Mouse (Mus musculus) testis, adult 2 months (tissue): ENCODE data around the gene Tbc1d1. TPM values are rescaled to one million over a fixed set of nuclear protein-coding genes. Genes with fewer than 3 reads are reported as not detected.

ENCODE experiments used
- H3K27ac ChIP-seq: fragments of 200-500 bp; 2 replicates; pipeline ENCODE4 v1.5.1; 2012; ENCODE audit warnings: low read depth, low read length; ENCODE audit not compliant: control insufficient read depth, insufficient read depth
- H3K27me3 ChIP-seq: fragments of 200-500 bp; 2 replicates; pipeline ENCODE4 v1.6.1; 2012; ENCODE audit warnings: mild to moderate bottlenecking, low read length, moderate library complexity; ENCODE audit not compliant: control insufficient read depth, insufficient read depth
- H3K36me3 ChIP-seq: fragments of 200-500 bp; 2 replicates; pipeline ENCODE4 v1.6.1; 2012; ENCODE audit warnings: mild to moderate bottlenecking, low read length; ENCODE audit not compliant: control insufficient read depth, insufficient read depth
- H3K4me1 ChIP-seq: fragments of 200-500 bp; 2 replicates; pipeline ENCODE4 v1.6.1; 2012; ENCODE audit warnings: low read length; ENCODE audit not compliant: control insufficient read depth, insufficient read depth
- H3K4me3 ChIP-seq: fragments of 200-500 bp; 2 replicates; pipeline ENCODE4 v1.5.1; 2012; ENCODE audit warnings: low read depth, mild to moderate bottlenecking, low read length, moderate library complexity, mixed read lengths; ENCODE audit not compliant: control insufficient read depth
- CTCF ChIP-seq: fragments of 200-500 bp; IDR thresholded peaks from 2 replicates; pipeline ENCODE4 v1.5.1; 2012; ENCODE audit warnings: low read depth, mild to moderate bottlenecking, inconsistent platforms, low read length, moderate library complexity; ENCODE audit not compliant: control insufficient read depth, insufficient read depth, insufficient replicate concordance
- POLR2A ChIP-seq: fragments of 200-500 bp; IDR thresholded peaks from 2 replicates; pipeline ENCODE4 v1.6.1; 2012; ENCODE audit warnings: low read depth, mild to moderate bottlenecking, inconsistent platforms, low read length, moderate library complexity; ENCODE audit not compliant: control insufficient read depth
- polyA plus RNA-seq: library from polyadenylated mRNA; depleted of rRNA; stranded (reverse); fragments of >200 nt; gene quantifications from 2 replicates; pipeline ENCODE4 v1.2.3, GENCODE M21; 2012

Tbc1d1 gene
- polyA plus RNA-seq, 1 experiment = 37.8 TPM

DNA sequence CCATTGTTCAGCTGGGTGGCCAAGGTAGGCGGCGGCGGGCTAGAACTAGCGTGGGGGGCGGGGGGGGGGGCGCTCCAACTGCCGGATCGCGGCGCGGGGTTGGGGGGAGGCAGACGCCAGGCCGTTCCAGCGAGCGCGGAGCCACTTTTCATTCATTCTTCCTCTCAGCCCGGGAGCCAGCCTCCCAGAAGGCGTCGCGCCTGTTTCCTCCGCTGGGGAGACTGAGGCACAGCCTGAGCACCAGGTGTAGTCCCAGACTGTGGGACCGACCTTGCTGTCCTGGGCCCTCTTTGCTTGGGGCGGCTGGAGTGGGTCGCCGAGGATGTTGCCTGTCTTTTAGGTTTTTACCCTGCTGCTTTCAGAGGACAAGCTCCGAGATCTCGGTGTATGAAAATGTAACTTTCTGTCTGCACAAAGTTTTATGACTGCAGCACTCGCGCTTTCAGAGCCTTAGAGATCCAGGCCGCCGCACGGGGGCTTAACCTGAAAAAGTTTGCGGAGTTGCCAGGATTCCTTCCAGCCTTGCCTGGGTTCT is 74.5 kb downstream of the Tbc1d1 start:
- no peaks in the 10 kb centered on the region; the same call in 1 of the 2 replicates for H3K36me3 ChIP-seq
- H3K27me3 ChIP-seq = no peaks in the 10 kb centered on the region
- peak overlapping the region; percentile 95 for H3K27ac ChIP-seq
- H3K4me1 ChIP-seq = peaks cover 12% of the 10 kb centered on the region
- H3K4me3 ChIP-seq = peak overlapping the region; percentile 99
- TF ChIP-seq CTCF (no peak), POLR2A (peak; percentile 10; the same call in 1 of the 2 replicates)

DNA sequence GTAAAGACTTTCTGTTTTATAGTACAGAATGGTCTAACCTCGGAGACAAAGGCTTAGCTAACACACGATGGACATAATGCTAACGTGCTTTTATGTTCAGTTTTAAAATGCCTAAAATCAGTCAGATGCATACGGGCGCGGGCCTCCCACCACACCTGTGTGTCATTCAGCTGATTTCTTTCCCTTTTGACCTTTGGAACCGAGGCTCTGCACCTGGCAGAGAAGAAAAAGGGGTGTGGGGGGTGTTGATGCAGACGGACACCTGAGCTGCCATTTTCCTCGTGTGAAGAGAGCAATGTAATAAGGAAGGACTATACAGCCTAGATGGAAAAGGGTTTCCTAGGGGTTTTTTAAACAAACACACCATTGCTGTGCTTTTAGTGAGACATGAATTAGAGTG is 76.8 kb downstream of the Tbc1d1 start:
- peaks cover 14% of the 10 kb centered on the region for H3K4me1 ChIP-seq

DNA sequence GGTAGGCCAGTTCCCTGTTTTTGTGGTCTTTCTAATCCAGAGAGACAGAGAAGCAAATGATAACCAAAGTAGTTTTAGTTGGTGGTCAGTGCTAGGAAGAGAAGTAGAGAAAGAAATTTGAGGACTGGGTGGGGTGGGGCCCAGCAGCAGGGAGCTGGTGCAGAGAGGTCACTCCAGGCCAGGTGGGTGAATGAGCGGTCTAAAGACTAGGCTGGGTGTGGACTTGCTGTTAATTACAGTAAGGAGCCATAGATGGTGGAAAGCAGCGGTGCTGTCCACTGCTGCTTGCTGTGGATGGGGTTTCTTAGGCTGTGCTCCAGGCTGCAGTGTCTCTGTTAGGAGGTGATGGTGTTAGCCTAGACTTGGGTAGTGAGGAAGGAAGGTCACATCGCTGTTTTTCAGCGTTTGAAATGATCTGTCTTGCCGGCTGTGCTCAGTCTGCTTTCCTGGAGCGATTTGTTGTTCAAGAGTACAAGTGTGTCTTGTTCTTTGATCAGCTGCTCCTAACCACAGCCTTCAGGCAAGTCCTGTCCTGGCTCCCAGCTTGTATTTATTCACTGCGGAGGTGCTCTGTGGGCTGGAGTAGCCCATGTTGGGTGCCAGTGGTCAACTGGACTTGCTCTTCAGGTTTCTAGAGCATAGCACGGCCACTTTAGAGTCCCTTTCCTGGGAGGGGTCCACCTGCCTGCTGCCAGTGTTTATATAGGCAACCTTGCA is 78.3 kb downstream of the Tbc1d1 start:
- Histone ChIP-seq H3K27ac (no peak overlapping the region), H3K4me3 (no peak overlapping the region), H3K36me3 (no peaks in the 10 kb centered on the region; the same call in 1 of the 2 replicates), H3K27me3 (no peaks in the 10 kb centered on the region), H3K4me1 (peaks cover 11% of the 10 kb centered on the region)
- TF ChIP-seq CTCF = no peak
- no peak for TF ChIP-seq POLR2A

More for the DNA sequence above, 76.8 kb downstream of the Tbc1d1 start:
- Histone ChIP-seq H3K36me3 (no peaks in the 10 kb centered on the region; the same call in 1 of the 2 replicates), H3K4me3 (no peak overlapping the region), H3K27me3 (no peaks in the 10 kb centered on the region), H3K27ac (no peak overlapping the region)
- TF ChIP-seq CTCF (no peak), POLR2A (no peak)

DNA sequence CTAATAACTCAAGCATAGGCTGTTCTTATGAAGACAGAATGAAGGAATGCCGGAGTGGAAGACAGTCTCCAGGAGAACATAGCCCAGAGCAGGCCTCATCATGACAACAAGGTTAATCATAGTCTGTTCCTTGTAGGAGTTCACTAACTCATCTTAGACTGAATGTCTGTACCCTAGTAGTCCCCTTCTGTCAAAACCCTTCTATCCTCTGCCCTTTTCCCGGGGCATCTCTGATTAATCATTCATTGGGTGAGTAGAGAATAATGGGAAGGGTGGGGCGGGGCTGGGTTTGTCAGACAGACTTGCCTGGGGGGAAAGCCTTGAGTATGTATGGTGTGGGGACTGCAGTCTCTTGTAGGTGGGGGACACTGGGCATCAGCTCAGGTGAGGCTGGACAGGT is 79.1 kb downstream of the Tbc1d1 start:
- Histone ChIP-seq H3K27me3 (no peaks in the 10 kb centered on the region), H3K36me3 (no peaks in the 10 kb centered on the region; the same call in 1 of the 2 replicates)
- TF ChIP-seq CTCF = no peak
- no peak for TF ChIP-seq POLR2A

DNA sequence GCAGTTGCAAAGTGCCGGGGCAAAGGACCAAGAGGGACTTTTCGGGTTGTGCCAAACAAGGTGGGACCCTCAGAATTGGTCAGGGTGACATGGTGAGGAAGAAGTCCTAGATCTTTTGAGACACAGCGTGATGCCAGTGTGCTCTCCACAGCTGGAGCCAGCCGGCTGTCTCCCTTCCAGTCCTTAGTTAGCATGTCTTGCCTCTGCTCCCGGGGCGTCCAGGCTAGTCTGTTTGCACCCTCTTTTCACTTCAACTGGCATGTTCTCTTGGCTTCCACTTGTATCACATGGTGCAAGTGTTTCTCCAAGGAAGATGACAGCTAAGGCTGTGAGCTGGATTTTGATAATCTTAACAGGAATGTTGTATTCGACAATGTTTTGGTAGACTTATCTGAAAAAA is 80.5 kb downstream of the Tbc1d1 start:
- Histone ChIP-seq H3K27me3 (no peaks in the 10 kb centered on the region), H3K4me1 (peaks cover 10% of the 10 kb centered on the region), H3K4me3 (no peak overlapping the region), H3K27ac (no peak overlapping the region), H3K36me3 (no peaks in the 10 kb centered on the region; the same call in 1 of the 2 replicates)
- TF ChIP-seq POLR2A (no peak), CTCF (no peak)

More for the DNA sequence above, 79.1 kb downstream of the Tbc1d1 start:
- peaks cover 6% of the 10 kb centered on the region for H3K4me1 ChIP-seq
- H3K4me3 ChIP-seq = no peak overlapping the region
- no peak overlapping the region for H3K27ac ChIP-seq

DNA sequence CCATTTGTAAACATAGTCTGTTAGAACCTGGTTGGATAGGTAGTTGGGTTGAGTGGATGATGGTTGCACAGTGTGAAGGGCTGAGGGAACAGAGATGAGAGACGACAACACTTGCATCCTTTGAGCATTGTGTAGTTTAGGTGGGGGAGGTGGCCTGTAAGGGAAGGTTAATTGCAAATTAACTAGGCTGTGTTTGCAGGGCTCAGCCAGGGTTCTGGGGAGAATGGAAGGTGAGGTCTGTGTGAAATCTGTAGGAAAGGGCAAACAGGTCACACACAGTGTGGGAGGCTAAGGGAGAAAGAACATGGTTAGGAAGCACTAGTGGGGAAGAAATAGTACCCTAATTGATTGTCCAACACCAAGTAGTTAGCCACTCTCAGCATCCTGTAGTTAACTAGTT is 81.2 kb downstream of the Tbc1d1 start:
- H3K4me3 ChIP-seq = no peak overlapping the region
- TF ChIP-seq POLR2A (no peak), CTCF (no peak)
- no peak overlapping the region for H3K27ac ChIP-seq
- peaks cover 10% of the 10 kb centered on the region for H3K4me1 ChIP-seq
- H3K36me3 ChIP-seq = no peaks in the 10 kb centered on the region; the same call in 1 of the 2 replicates
- no peaks in the 10 kb centered on the region for H3K27me3 ChIP-seq

DNA sequence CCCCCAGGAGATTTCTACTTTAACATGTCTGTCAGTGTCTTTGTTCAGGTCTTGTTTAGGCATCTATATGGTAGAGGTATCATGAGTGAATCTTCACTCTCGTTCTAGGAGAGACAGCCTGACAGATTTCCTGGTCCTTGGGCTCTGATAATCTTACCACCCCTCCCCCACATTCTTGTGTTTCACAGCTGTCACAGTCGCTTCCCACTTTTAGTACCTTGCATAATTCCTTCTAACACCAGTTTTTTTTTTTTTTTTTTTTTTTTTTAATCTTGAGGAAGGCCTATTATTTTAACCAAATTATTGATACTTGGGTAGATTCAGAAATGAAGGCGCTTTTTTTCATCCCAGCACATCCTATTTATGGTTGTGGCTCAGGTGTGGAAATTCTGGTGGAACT is 81.6 kb downstream of the Tbc1d1 start:
- H3K4me1 ChIP-seq = peaks cover 10% of the 10 kb centered on the region
- TF ChIP-seq POLR2A (no peak), CTCF (no peak)

More for the DNA sequence above, 81.6 kb downstream of the Tbc1d1 start:
- no peak overlapping the region for H3K4me3 ChIP-seq
- no peak overlapping the region for H3K27ac ChIP-seq
- H3K36me3 ChIP-seq = no peaks in the 10 kb centered on the region; the same call in 1 of the 2 replicates
- no peaks in the 10 kb centered on the region for H3K27me3 ChIP-seq
